Mouse (Mus musculus) mesoderm, embryonic 11.5 days (tissue): Measurements from ENCODE around the gene Pkn1.
A peak's percentile ranks its signal among the peaks of the same experiment; 100 is the strongest.

Source experiments
- DNase-seq: peaks from one replicate; pipeline ENCODE4 v3.0.0-alpha.2; 2012; ENCODE audit warnings: low read depth, low spot score

The Pkn1 gene

GRCm38 (mm10) chr8:83724697-83725482 is 25.9 kb upstream of the Pkn1 start:
- DNase-seq: peak; percentile 82

- DNase-seq: no peak
These were observed 24.6 kb upstream of the Pkn1 start for GRCm38 (mm10) chr8:83723447-83724083.

- DNase-seq: no peak
These were observed 23.7 kb upstream of the Pkn1 start for GRCm38 (mm10) chr8:83722631-83723030.

- DNase-seq: no peak
These were observed 22.5 kb upstream of the Pkn1 start for GRCm38 (mm10) chr8:83721405-83722025.

GRCm38 (mm10) chr8:83719693-83720092 is 20.7 kb upstream of the Pkn1 start:
- DNase-seq: no peak

GRCm38 (mm10) chr8:83719048-83719447 is 20.1 kb upstream of the Pkn1 start:
- no peak for DNase-seq

- no peak for DNase-seq
These were observed 17.6 kb upstream of the Pkn1 start for GRCm38 (mm10) chr8:83716563-83716962.

GRCm38 (mm10) chr8:83715771-83716170 is 16.8 kb upstream of the Pkn1 start:
- DNase-seq: no peak

- DNase-seq: peak; percentile 98
These were observed 16.2 kb upstream of the Pkn1 start, which contains the start of gene Ddx39 for GRCm38 (mm10) chr8:83715031-83715690. TSS of gene Ddx39 (plus strand) at chr8:83715177.

GRCm38 (mm10) chr8:83714676-83715030 is 15.7 kb upstream of the Pkn1 start:
- DNase-seq: no peak

- no peak for DNase-seq
These were observed 8.6 kb upstream of the Pkn1 start for GRCm38 (mm10) chr8:83707554-83707953.

GRCm38 (mm10) chr8:83706411-83706810 is 7.4 kb upstream of the Pkn1 start:
- DNase-seq: no peak

GRCm38 (mm10) chr8:83703426-83703825 is 4.4 kb upstream of the Pkn1 start:
- no peak for DNase-seq

- DNase-seq: no peak
These were observed 1.6 kb upstream of the Pkn1 start for GRCm38 (mm10) chr8:83700423-83701085.

GRCm38 (mm10) chr8:83699566-83699965 is 587 bp upstream of the Pkn1 start:
- DNase-seq: peak; percentile 34

- DNase-seq: peak; percentile 22
These were observed 703 bp downstream of the Pkn1 start for GRCm38 (mm10) chr8:83698291-83698660.

GRCm38 (mm10) chr8:83697374-83698220 is 1.4 kb downstream of the Pkn1 start:
- no peak for DNase-seq

GRCm38 (mm10) chr8:83695351-83696106 is 3.5 kb downstream of the Pkn1 start:
- DNase-seq: no peak

- no peak for DNase-seq
These were observed 4.4 kb downstream of the Pkn1 start for GRCm38 (mm10) chr8:83694369-83695160.
